ENCODE assay signal across 16 mouse cellular contexts in the genomic region with DNA sequence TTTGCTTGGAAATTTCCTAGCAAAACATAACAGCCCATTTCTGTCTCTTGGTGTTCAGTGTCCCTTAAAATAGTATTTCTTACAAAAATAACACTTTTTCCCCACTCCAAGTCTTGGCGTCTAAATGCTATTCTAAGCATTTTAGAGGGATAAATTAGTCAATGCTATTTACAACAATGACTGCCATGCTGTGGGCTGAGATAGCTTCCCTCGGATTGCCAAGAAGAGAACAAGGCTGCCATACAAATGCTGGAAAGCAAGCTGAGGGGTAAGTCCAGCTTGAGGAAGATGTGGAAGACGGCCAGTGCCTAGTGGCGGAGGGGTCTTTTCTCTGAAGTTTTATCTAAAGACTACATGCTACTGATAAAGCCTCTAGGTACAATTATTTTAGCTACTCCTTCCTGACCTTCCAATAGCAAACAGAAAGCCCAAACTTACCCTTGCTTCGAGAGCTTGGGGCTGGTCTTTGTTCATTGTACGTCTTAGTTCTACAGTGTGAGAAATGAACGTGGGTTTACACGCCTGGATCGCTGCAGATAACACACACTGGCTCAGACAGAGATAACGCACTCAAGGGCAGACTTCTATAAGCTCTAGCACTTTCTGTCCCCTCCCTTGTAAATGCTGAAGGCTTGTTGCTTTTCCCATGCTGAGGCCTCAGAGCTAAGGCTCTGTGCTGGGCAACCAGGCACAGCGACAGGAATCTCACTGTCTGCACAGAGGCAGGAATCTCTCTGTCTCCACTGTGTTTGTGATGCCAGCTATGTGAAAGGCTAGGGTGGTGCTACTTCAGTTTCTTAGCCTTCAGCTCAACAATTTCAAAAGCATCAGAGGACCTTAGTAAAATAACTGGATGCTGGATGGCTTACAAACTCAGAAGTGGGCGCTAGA.
DNase-seq lines count a peak whose midpoint lies in the region; ATAC-seq and TF ChIP-seq lines count a peak whose summit lies in the region.
"Had no signal": no experiment of that assay in that cellular context is flagged by ENCODE, and none has a peak within 500 bp of the region (broad histone marks: within the 10 kb centered on the region; RNA-seq: fewer than 3 reads in every experiment).

No protein-coding gene starts in this region.

- TF ChIP-seq CTCF in olfactory bulb, adult 2 months (IDR thresholded peaks at IDR 0.05; ENCODE audit: insufficient read depth, low read depth, low read length) = no peak

- no peak overlapping the region for H3K4me3 ChIP-seq in hindbrain, embryonic 12.5 days
- no peak overlapping the region for H3K4me3 ChIP-seq in hindbrain, embryonic 11.5 days (ENCODE audit: low read depth, low read length)
- H3K4me3 ChIP-seq in hindbrain, embryonic 16.5 days (ENCODE audit: low read length) = no peak overlapping the region
- no peak overlapping the region for H3K4me3 ChIP-seq in olfactory bulb, adult 2 months (ENCODE audit: insufficient read depth, low read depth, low read length)
- H3K4me3 ChIP-seq: embryonic facial prominence, embryonic 15.5 days; megakaryocyte, embryonic 14.5 days had no signal

- no peak for TF ChIP-seq POLR2A in olfactory bulb, adult 2 months (IDR thresholded peaks at IDR 0.05; ENCODE audit: insufficient read depth, low read depth, low read length)

- H3K9me3 ChIP-seq in hindbrain, embryonic 12.5 days (replicated peaks) = no peaks in the 10 kb centered on the region
- no peaks in the 10 kb centered on the region for H3K9me3 ChIP-seq in hindbrain, embryonic 11.5 days (ENCODE audit: control insufficient read depth, low read length)
- no peaks in the 10 kb centered on the region for H3K9me3 ChIP-seq in hindbrain, embryonic 16.5 days (ENCODE audit: control insufficient read depth, low read length)
- H3K9me3 ChIP-seq: embryonic facial prominence, embryonic 15.5 days had no signal

- H3K4me1 ChIP-seq in hindbrain, embryonic 12.5 days = peaks cover 18% of the 10 kb centered on the region
- no peaks in the 10 kb centered on the region for H3K4me1 ChIP-seq in hindbrain, embryonic 11.5 days (replicated peaks; ENCODE audit: control insufficient read depth, insufficient read depth, low read length)
- peaks cover 17% of the 10 kb centered on the region for H3K4me1 ChIP-seq in hindbrain, embryonic 16.5 days (ENCODE audit: control insufficient read depth, insufficient read depth, low read depth, low read length)
- H3K4me1 ChIP-seq in olfactory bulb, adult 2 months (ENCODE audit: control insufficient read depth, insufficient read depth, low read length) = peaks cover 5% of the 10 kb centered on the region
- H3K4me1 ChIP-seq: embryonic facial prominence, embryonic 15.5 days; megakaryocyte, embryonic 14.5 days had no signal

- no peaks in the 10 kb centered on the region for H3K36me3 ChIP-seq in hindbrain, embryonic 12.5 days
- no peaks in the 10 kb centered on the region for H3K36me3 ChIP-seq in hindbrain, embryonic 11.5 days (ENCODE audit: control insufficient read depth, insufficient read depth, low read length)
- H3K36me3 ChIP-seq in hindbrain, embryonic 16.5 days (ENCODE audit: control insufficient read depth, insufficient read depth, low read length) = no peaks in the 10 kb centered on the region
- H3K36me3 ChIP-seq: embryonic facial prominence, embryonic 15.5 days had no signal

- no peak for ATAC-seq in hindbrain, embryonic 12.5 days (ENCODE audit: low FRiP score)
- no peak for ATAC-seq in hindbrain, embryonic 11.5 days (ENCODE audit: low FRiP score)
- peak; percentile 68 for ATAC-seq in hindbrain, embryonic 16.5 days
- ATAC-seq: CD4-positive, CD25-positive, alpha-beta regulatory T cell, adult 4 months had no signal

- H3K27me3 ChIP-seq in hindbrain, embryonic 12.5 days = no peaks in the 10 kb centered on the region
- no peaks in the 10 kb centered on the region for H3K27me3 ChIP-seq in hindbrain, embryonic 11.5 days (ENCODE audit: control insufficient read depth, insufficient read depth, low read length)
- H3K27me3 ChIP-seq in hindbrain, embryonic 16.5 days (replicated peaks; ENCODE audit: control insufficient read depth, insufficient read depth, low read length) = no peaks in the 10 kb centered on the region
- H3K27me3 ChIP-seq: embryonic facial prominence, embryonic 15.5 days; megakaryocyte, embryonic 14.5 days had no signal

- no peak for DNase-seq in hindbrain, embryonic 11.5 days (ENCODE audit: low spot score)
- peak; percentile 59 to 69 for DNase-seq in right cerebral cortex, postnatal 10 days (ENCODE audit: low spot score in 2 of 2)
- no peak for DNase-seq in right cerebral cortex, postnatal 36 days (ENCODE audit: low spot score in 2 of 2)
- DNase-seq in embryo, embryonic 11 days = no peak
- DNase-seq in urinary bladder, postnatal 14 days (ENCODE audit: low spot score) = no peak
- DNase-seq: cerebellum, postnatal 25 days; heart, postnatal 4 days; kidney, adult 2 months; lung, adult 18-20 months; thymus, postnatal 4 days had no signal

- H3K27ac ChIP-seq in hindbrain, embryonic 12.5 days = 0 out of 2 replicates have a peak overlapping the region, but pooled peaks have one; percentile 1
- H3K27ac ChIP-seq in hindbrain, embryonic 11.5 days (ENCODE audit: low read depth, low read length) = no peak overlapping the region
- peak overlapping the region; percentile 67 for H3K27ac ChIP-seq in hindbrain, embryonic 16.5 days (ENCODE audit: low read depth, low read length)
- H3K27ac ChIP-seq in olfactory bulb, adult 2 months (ENCODE audit: insufficient read depth, low read depth, low read length) = peak overlapping the region; percentile 46
- H3K27ac ChIP-seq: embryonic facial prominence, embryonic 15.5 days had no signal

- H3K9ac ChIP-seq in hindbrain, embryonic 12.5 days = no peak overlapping the region
- H3K9ac ChIP-seq in hindbrain, embryonic 11.5 days (ENCODE audit: low read depth, low read length) = no peak overlapping the region
- no peak overlapping the region for H3K9ac ChIP-seq in hindbrain, embryonic 16.5 days (ENCODE audit: low read depth, low read length)
- H3K9ac ChIP-seq: embryonic facial prominence, embryonic 15.5 days had no signal

- 73% methylated on average over 12 of the region's 12 CpGs for WGBS in hindbrain, embryonic 12.5 days
- WGBS in hindbrain, embryonic 11.5 days = 83% methylated on average over 12 of the region's 12 CpGs
- WGBS in hindbrain, embryonic 16.5 days = 59% methylated on average over 12 of the region's 12 CpGs
- WGBS in olfactory bulb, adult 2 months = 38% methylated on average over 12 of the region's 12 CpGs

- H3K4me2 ChIP-seq in hindbrain, embryonic 12.5 days (replicated peaks) = no peak overlapping the region
- H3K4me2 ChIP-seq in hindbrain, embryonic 11.5 days (replicated peaks; ENCODE audit: low read depth, low read length) = no peak overlapping the region
- H3K4me2 ChIP-seq in hindbrain, embryonic 16.5 days (ENCODE audit: low read length) = no peak overlapping the region
- H3K4me2 ChIP-seq: embryonic facial prominence, embryonic 15.5 days had no signal

Comparison
In these comparisons a context has a peak if more than half of its experiments do, and no peak if none do; other contexts are left out.
1. DNase-seq: peak in right cerebral cortex, postnatal 10 days (2 of 2); none in hindbrain, embryonic 11.5 days (single experiment), right cerebral cortex, postnatal 36 days (0 of 2), embryo, embryonic 11 days (single experiment) and urinary bladder, postnatal 14 days (single experiment).